Mouse (Mus musculus) stomach, embryonic 15.5 days (tissue): ENCODE results near the gene Acad9. TPM values are rescaled to one million over a fixed set of nuclear protein-coding genes. Genes with fewer than 3 reads are reported as not detected.
A peak's percentile ranks its signal among the peaks of the same experiment; 100 is the strongest.

Experiments used
- ATAC-seq: fragments of 200-750 bp; cut with Nextera tagmentation; 2 replicates; pipeline ENCODE4 v1.8.0; 2017; ENCODE audit warnings: low read depth, moderate number of reproducible peaks, moderate TSS enrichment; ENCODE audit not compliant: insufficient read depth, low FRiP score
- H3K27ac ChIP-seq: fragments of 300-500 bp; sonication (generic); 2 replicates; pipeline ENCODE4 v1.5.1; 2015; ENCODE audit warnings: mild to moderate bottlenecking, inconsistent platforms
- H3K27me3 ChIP-seq: fragments of 300-500 bp; sonication (generic); replicated peaks from 2 replicates; pipeline ENCODE4 v1.6.1; 2015; ENCODE audit warnings: inconsistent platforms
- H3K36me3 ChIP-seq: fragments of 300-500 bp; sonication (generic); 2 replicates; pipeline ENCODE4 v1.6.1; 2015; ENCODE audit warnings: inconsistent platforms
- H3K4me1 ChIP-seq: fragments of 300-500 bp; sonication (generic); 2 replicates; pipeline ENCODE4 v1.6.1; 2015; ENCODE audit warnings: inconsistent platforms
- H3K4me2 ChIP-seq: fragments of 300-500 bp; sonication (generic); 2 replicates; pipeline ENCODE4 v1.6.1; 2015; ENCODE audit warnings: mild to moderate bottlenecking, inconsistent platforms
- H3K4me3 ChIP-seq: fragments of 300-500 bp; sonication (generic); replicated peaks from 2 replicates; pipeline ENCODE4 v1.5.1; 2015; ENCODE audit warnings: inconsistent platforms
- H3K9ac ChIP-seq: fragments of 300-500 bp; sonication (generic); 2 replicates; pipeline ENCODE4 v1.6.1; 2015; ENCODE audit warnings: inconsistent platforms
- H3K9me3 ChIP-seq: fragments of 300-500 bp; sonication (generic); 2 replicates; pipeline ENCODE4 v1.6.1; 2016; ENCODE audit warnings: inconsistent platforms
- WGBS: fragments of 180-500 bp; shearing (Covaris S2); methylation state at CpG from one replicate; pipeline ENCODE4 v1.1.7; 2015; 5-methylcytosine and 5-hydroxymethylcytosine counted together
- polyA plus RNA-seq: library from polyadenylated mRNA; unstranded; fragments of >200 nt; fragmentation: Nextera tagmentation; extraction: Ambion mirVana; gene quantifications from 2 replicates; pipeline ENCODE4 v1.2.1, GENCODE M21; 2015

Acad9 gene
- polyA plus RNA-seq, 1 experiment from 2014 or later: 75.8 TPM

DNA sequence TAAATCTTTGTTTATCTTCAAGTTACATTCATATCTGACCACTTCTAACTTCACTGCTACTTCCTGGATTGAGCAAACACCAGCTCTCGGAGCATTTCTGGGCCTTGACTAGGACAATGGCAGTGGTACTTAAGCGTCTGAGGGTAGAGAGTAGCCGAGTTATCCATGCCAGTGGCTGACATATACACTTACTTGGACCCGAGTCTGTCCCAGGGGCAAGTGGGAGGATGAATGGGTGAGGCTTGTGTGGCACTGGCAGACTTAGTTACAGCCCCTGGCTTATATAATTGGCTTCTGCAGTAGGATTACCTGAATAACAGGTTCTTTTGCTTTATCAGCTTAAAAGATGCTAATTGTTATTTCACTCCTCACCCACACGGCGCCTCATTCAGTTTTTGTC is 2.0 kb downstream of the Acad9 start:
- WGBS: 79% methylated on average over 6 of the region's 6 CpGs
- Histone ChIP-seq H3K4me2 (0 out of 2 replicates have a peak overlapping the region, but pooled peaks have one; percentile 25), H3K9ac (no peak overlapping the region), H3K36me3 (0 out of 2 replicates have a peak, but pooled peaks cover 7% of the 10 kb centered on the region), H3K4me1 (peaks cover 10% of the 10 kb centered on the region), H3K4me3 (no peak overlapping the region), H3K27me3 (no peaks in the 10 kb centered on the region), H3K27ac (no peak overlapping the region), H3K9me3 (no peaks in the 10 kb centered on the region)
- ATAC-seq: no peak

- Histone ChIP-seq H3K4me3 (no peak overlapping the region), H3K4me1 (peaks cover 10% of the 10 kb centered on the region), H3K9me3 (no peaks in the 10 kb centered on the region), H3K36me3 (peaks cover 24% of the 10 kb centered on the region; the same call in 1 of the 2 replicates), H3K4me2 (no peak overlapping the region), H3K9ac (no peak overlapping the region), H3K27me3 (no peaks in the 10 kb centered on the region), H3K27ac (no peak overlapping the region)
- WGBS: 92% methylated on average over 4 of the region's 4 CpGs
- no peak for ATAC-seq
Observed at GRCm38 (mm10) chr3:36070436-36070835, 4.7 kb downstream of the Acad9 start.

DNA sequence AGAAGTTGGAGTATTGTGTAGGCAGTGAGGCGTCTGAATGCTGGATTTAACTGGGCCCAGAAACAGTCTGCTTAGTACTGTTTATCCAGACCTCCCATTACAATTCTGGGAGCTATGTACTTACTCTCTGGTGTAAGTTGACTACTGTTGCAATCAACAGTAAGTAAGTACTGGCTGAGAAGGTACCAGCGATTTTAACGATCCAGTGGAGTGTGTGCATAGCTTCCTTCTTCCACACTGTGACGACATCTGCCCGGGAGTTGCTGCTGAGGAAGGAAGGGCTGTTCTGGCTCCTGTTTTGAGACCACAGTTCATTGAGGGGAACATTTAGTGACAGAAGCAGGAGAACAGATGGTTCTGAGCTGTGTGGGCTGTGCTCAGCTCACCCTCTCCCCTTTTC is 5.3 kb downstream of the Acad9 start:
- Histone ChIP-seq H3K4me3 (no peak overlapping the region), H3K27ac (no peak overlapping the region), H3K9me3 (no peaks in the 10 kb centered on the region), H3K4me1 (peaks cover 10% of the 10 kb centered on the region), H3K4me2 (no peak overlapping the region), H3K36me3 (peaks cover 27% of the 10 kb centered on the region), H3K27me3 (no peaks in the 10 kb centered on the region), H3K9ac (no peak overlapping the region)
- no peak for ATAC-seq
- 93% methylated on average over 5 of the region's 5 CpGs for WGBS

- no peak for ATAC-seq
- no peak overlapping the region for H3K9ac ChIP-seq
- H3K36me3 ChIP-seq: peaks cover 39% of the 10 kb centered on the region
- 94% methylated on average over 6 of the region's 6 CpGs for WGBS
- no peak overlapping the region for H3K4me2 ChIP-seq
- H3K4me1 ChIP-seq: no peaks in the 10 kb centered on the region
- H3K27ac ChIP-seq: no peak overlapping the region
- no peaks in the 10 kb centered on the region for H3K9me3 ChIP-seq
- no peak overlapping the region for H3K4me3 ChIP-seq
- no peaks in the 10 kb centered on the region for H3K27me3 ChIP-seq
Observed at GRCm38 (mm10) chr3:36074231-36074630, 8.5 kb downstream of the Acad9 start.

- no peak overlapping the region for H3K27ac ChIP-seq
- no peak overlapping the region for H3K9ac ChIP-seq
- no peaks in the 10 kb centered on the region for H3K9me3 ChIP-seq
- H3K27me3 ChIP-seq: no peaks in the 10 kb centered on the region
- H3K4me1 ChIP-seq: no peaks in the 10 kb centered on the region
- H3K36me3 ChIP-seq: peaks cover 45% of the 10 kb centered on the region
- no peak for ATAC-seq
- H3K4me2 ChIP-seq: no peak overlapping the region
- H3K4me3 ChIP-seq: no peak overlapping the region
- 80% methylated on average over 6 of the region's 6 CpGs for WGBS
Observed at GRCm38 (mm10) chr3:36075466-36075865, 9.7 kb downstream of the Acad9 start.

- no peak for ATAC-seq
- H3K4me3 ChIP-seq: no peak overlapping the region
- H3K36me3 ChIP-seq: peaks cover 43% of the 10 kb centered on the region
- H3K27me3 ChIP-seq: no peaks in the 10 kb centered on the region
- no peak overlapping the region for H3K4me2 ChIP-seq
- 90% methylated on average over 3 of the region's 3 CpGs for WGBS
- no peak overlapping the region for H3K9ac ChIP-seq
- H3K4me1 ChIP-seq: no peaks in the 10 kb centered on the region
- no peak overlapping the region for H3K27ac ChIP-seq
- H3K9me3 ChIP-seq: no peaks in the 10 kb centered on the region
Observed at GRCm38 (mm10) chr3:36077386-36077785, 11.6 kb downstream of the Acad9 start.

GRCm38 (mm10) chr3:36079886-36080285 is 14.1 kb downstream of the Acad9 start:
- Histone ChIP-seq H3K4me2 (no peak overlapping the region), H3K4me1 (no peaks in the 10 kb centered on the region), H3K36me3 (peaks cover 42% of the 10 kb centered on the region), H3K27ac (no peak overlapping the region), H3K9me3 (no peaks in the 10 kb centered on the region), H3K9ac (no peak overlapping the region), H3K4me3 (no peak overlapping the region), H3K27me3 (no peaks in the 10 kb centered on the region)
- WGBS: 90% methylated on average over 5 of the region's 5 CpGs
- ATAC-seq: no peak

- no peak overlapping the region for H3K4me3 ChIP-seq
- H3K9me3 ChIP-seq: no peaks in the 10 kb centered on the region
- H3K27me3 ChIP-seq: no peaks in the 10 kb centered on the region
- 94% methylated on average over 5 of the region's 5 CpGs for WGBS
- peaks cover 42% of the 10 kb centered on the region for H3K36me3 ChIP-seq
- no peak overlapping the region for H3K9ac ChIP-seq
- no peak overlapping the region for H3K4me2 ChIP-seq
- no peaks in the 10 kb centered on the region for H3K4me1 ChIP-seq
- no peak for ATAC-seq
- no peak overlapping the region for H3K27ac ChIP-seq
Observed at GRCm38 (mm10) chr3:36080741-36081140, 15.0 kb downstream of the Acad9 start.

DNA sequence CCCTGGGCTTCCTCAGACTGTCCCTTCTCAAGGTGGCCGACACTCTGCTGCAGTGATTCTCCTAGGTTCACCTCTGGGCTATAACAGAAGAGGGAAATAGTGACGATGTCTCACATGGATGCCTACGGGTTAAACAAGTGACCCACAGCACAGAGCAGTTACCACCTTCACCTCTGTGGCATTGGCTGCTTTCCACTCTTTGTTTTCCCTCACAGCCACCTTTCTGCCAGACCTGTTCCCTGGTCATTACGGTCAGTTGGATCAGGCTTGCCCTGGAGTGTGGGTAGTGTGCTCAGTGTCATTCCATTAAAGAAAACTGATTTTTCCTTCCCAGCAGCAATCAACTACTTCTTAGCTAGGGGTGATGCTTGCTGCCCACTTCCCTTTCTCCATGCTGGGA is 17.1 kb downstream of the Acad9 start:
- Histone ChIP-seq H3K9ac (no peak overlapping the region), H3K4me2 (no peak overlapping the region), H3K27me3 (no peaks in the 10 kb centered on the region), H3K4me1 (no peaks in the 10 kb centered on the region), H3K36me3 (peaks cover 42% of the 10 kb centered on the region), H3K9me3 (no peaks in the 10 kb centered on the region), H3K27ac (no peak overlapping the region), H3K4me3 (no peak overlapping the region)
- ATAC-seq: no peak
- WGBS: 98% methylated on average over 4 of the region's 4 CpGs

- ATAC-seq: no peak
- no peaks in the 10 kb centered on the region for H3K4me1 ChIP-seq
- H3K27ac ChIP-seq: no peak overlapping the region
- 93% methylated on average over 7 of the region's 7 CpGs for WGBS
- peaks cover 42% of the 10 kb centered on the region for H3K36me3 ChIP-seq
- H3K9me3 ChIP-seq: no peaks in the 10 kb centered on the region
- no peak overlapping the region for H3K9ac ChIP-seq
- H3K4me3 ChIP-seq: no peak overlapping the region
- H3K27me3 ChIP-seq: no peaks in the 10 kb centered on the region
- no peak overlapping the region for H3K4me2 ChIP-seq
Observed at GRCm38 (mm10) chr3:36083381-36083780, 17.6 kb downstream of the Acad9 start.

GRCm38 (mm10) chr3:36085394-36085793 is 19.6 kb downstream of the Acad9 start:
- no peak; the same call in 1 of the 2 replicates for ATAC-seq
- peaks cover 51% of the 10 kb centered on the region for H3K36me3 ChIP-seq

DNA sequence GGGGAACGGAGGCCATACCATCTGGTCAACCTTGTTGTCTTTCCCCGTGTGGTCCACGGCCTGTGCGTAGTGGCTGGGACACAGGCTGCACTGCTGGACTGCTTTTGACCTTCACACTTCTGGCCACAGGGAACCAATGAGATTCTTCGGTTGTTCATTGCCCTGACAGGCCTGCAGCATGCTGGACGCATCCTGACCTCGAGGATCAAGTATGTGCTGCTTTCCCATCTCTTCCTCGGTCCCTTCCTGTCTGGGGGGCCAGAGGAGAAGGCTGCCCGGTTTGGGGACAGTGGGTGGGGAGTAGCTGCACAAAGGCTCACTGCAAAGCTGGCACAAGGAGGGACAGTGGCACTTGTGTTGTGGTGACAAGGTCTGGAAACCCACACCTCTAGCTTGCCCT is 21.8 kb downstream of the Acad9 start:
- no peaks in the 10 kb centered on the region for H3K27me3 ChIP-seq
- WGBS: 88% methylated on average over 9 of the region's 9 CpGs

More at GRCm38 (mm10) chr3:36085394-36085793, 19.6 kb downstream of the Acad9 start:
- H3K4me2 ChIP-seq: no peak overlapping the region
- WGBS: 96% methylated on average over 5 of the region's 5 CpGs
- no peaks in the 10 kb centered on the region for H3K27me3 ChIP-seq
- no peak overlapping the region for H3K27ac ChIP-seq
- no peaks in the 10 kb centered on the region for H3K4me1 ChIP-seq
- no peak overlapping the region for H3K4me3 ChIP-seq
- H3K9me3 ChIP-seq: no peaks in the 10 kb centered on the region
- no peak overlapping the region for H3K9ac ChIP-seq

GRCm38 (mm10) chr3:36095371-36095770 is 29.6 kb downstream of the Acad9 start:
- 0 out of 2 replicates have a peak, but pooled peaks cover 4% of the 10 kb centered on the region for H3K36me3 ChIP-seq
- H3K9ac ChIP-seq: no peak overlapping the region
- no peak overlapping the region for H3K4me3 ChIP-seq
- no peaks in the 10 kb centered on the region for H3K4me1 ChIP-seq
- no peak for ATAC-seq
- WGBS: 89% methylated on average over 2 of the region's 2 CpGs
- H3K27ac ChIP-seq: no peak overlapping the region
- H3K27me3 ChIP-seq: no peaks in the 10 kb centered on the region
- H3K4me2 ChIP-seq: no peak overlapping the region
- no peaks in the 10 kb centered on the region for H3K9me3 ChIP-seq

More for the DNA sequence above, 21.8 kb downstream of the Acad9 start:
- H3K9ac ChIP-seq: no peak overlapping the region
- no peak overlapping the region for H3K27ac ChIP-seq
- peaks cover 49% of the 10 kb centered on the region for H3K36me3 ChIP-seq
- no peaks in the 10 kb centered on the region for H3K9me3 ChIP-seq
- no peak overlapping the region for H3K4me2 ChIP-seq
- ATAC-seq: no peak
- no peaks in the 10 kb centered on the region for H3K4me1 ChIP-seq
- no peak overlapping the region for H3K4me3 ChIP-seq
